Mouse (Mus musculus): Measurements from ENCODE around the gene Slc26a11.

Gene Slc26a11

DNA sequence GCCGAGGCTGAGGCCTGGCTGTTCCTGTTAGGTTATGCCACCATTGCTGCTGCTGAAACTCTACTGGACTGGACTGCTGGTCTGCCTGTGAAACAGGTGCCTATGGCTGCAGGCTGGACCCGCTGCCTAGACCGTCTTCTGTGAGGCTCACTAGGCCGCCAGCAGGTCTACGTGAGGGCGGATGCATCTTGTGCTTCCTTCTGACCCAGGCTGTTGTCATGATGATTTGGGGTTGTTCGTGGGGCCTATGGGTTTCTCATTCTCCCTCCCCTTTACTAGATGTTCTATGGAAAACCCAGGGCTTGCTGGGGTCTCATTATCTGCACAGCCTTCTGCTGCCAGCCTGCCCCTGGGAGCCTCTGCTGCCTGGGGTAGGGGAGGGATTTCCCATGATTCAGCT lies 41.1 kb downstream of the Slc26a11 start:
- DNase-seq (ENCODE audit: low read depth, low spot score): no peak

DNA sequence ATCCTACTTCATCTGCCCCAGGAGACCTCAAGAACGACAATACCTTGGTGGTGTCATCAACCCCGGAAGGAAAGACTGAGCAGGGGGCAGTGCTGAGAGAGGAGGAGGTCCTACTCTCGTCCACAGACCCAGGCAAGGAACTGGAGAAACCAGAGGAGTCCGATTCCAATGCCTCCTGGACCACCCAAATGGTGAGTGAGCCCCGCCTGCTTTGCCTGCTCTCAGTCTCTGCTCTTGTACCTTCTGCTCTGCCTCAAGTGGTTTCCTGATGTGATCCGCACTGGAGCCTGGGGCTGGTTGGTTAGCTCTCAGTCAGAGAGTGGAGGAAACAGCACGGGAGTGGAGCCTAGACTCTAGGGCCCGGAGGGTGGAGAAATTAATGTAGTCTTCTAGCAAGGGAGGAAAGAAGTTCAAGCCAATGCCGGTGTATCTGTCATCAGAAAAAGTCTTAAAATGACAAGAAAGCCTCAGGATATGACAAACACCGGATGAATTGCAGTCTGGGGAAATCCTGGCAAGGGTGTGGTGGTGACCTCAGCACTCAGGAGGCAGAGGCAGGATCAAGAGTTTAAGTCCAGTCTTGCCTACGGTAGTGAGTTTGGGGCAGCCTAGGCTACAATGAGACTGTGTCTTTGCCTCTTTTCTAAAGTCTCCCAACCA lies 47.3 kb downstream of the Slc26a11 start:
- no peak for DNase-seq (ENCODE audit: low read depth, low spot score)

- DNase-seq (ENCODE audit: low read depth, low spot score): no peak
These were observed 49.3 kb downstream of the Slc26a11 start for GRCm38 (mm10) chr11:119404627-119405026.

GRCm38 (mm10) chr11:119407381-119407780 lies 52.0 kb downstream of the Slc26a11 start:
- DNase-seq (ENCODE audit: low read depth, low spot score): no peak

DNA sequence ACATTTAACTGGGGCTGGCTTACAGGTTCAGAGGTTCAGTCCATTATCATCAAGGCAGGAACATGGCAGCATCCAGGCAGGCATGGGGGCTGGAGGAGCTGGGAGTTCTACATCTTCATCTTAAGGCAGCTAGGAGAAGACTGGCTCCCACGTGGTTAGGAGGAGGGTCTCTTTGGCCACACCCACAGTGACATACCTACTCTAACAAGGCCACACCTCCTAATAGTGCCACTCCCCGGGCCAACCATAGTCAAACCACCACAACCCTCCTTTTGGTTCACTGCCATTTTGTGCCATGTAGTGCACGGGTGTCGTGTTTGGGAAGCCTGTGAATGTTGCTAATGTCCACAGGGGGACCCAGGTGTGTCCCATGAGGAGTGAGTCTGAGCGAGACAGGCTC lies 52.6 kb downstream of the Slc26a11 start:
- DNase-seq (ENCODE audit: low read depth, low spot score): no peak

DNA sequence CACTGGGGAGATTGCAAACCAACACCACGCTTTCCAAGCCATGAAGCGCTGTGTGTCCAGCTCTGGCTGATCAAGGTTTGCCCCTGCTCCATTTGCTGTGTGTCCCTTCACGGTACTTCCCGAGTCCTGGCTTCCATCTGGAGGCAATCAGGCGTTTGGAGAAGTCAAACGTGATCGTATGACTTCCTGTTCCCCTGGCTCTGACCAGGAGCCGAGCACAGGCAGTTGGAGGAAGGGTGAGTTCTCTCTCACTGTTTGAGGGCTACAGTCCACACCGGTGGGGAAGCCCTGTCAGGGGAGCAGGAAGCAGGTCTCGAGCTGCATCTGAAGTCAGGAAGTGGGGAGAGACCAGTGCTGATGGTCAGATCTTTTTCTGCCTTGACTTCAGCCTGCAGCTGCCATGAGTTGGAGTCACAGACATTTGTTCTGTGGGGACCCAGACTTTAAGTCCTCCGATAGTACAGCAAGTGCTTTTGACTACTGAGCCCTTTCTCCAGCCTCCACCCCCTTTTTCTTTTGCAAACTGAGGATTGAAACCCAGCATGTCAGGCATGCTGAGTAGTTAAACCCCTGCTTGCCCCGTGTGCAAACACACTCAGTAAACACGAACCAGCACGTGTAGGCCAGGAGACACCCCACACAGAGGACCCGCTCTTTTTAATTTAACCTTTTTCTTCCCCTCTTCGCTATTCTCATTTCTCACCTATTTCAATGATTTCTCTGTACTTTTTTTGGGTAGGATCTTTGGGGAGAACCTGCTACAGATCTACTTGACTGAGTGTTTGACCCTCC lies 64.2 kb downstream of the Slc26a11 start:
- DNase-seq (ENCODE audit: low read depth, low spot score): no peak

- DNase-seq (ENCODE audit: low read depth, low spot score): no peak
These were observed 65.1 kb downstream of the Slc26a11 start for GRCm38 (mm10) chr11:119420426-119420825.

DNA sequence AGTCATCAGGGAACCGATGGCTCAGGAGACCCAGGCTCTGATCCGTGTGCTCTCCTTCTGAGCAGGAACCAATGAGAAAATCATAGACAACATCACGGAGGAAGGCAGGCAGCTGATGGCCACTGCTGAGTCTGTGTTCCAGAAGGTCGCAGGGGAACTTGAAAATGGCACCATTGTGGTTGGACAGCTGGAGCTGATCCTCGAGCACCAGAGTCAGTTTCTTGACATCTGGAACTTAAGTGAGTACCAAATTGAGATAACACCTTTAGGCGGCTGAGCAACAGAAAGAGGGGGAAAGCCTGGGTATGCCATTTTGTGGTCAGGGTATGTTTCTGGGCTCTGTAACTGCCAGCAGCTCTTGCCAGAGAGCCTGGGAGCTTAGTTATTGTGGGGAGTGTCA lies 72.1 kb downstream of the Slc26a11 start:
- DNase-seq (ENCODE audit: low read depth, low spot score): no peak

- no peak for DNase-seq (ENCODE audit: low read depth, low spot score)
These were observed 72.6 kb downstream of the Slc26a11 start for GRCm38 (mm10) chr11:119427986-119428385.

DNA sequence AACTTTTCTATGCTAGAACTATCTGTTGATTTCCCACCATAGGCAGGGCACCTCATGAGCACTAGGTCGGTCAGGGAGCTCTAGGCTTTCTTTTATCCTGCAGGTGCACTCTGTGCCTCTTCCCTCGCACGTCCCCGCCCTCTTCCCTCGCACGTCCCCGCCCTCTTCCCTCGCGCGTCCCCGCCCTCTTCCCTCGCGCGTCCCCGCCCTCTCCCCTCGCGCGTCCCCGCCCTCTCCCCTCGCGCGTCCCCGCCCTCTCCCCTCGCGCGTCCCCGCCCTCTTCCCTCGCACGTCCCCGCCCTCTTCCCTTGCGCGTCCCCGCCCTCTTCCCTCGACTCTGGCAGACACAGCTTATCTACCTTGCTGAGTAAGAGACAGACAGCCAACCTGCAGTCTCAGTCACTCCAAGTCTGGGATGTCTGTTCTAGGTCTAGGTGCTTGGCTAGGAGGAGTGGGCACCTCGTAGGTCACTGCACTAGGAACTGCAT lies 73.3 kb downstream of the Slc26a11 start:
- DNase-seq (ENCODE audit: low read depth, low spot score): peak; percentile 47

All from embryo, embryonic 11.5 days (tissue).